Mouse (Mus musculus) mouse embryonic stem cell (cell line): ENCODE results near the gene Plppr5.

ENCODE experiments used
- in situ Hi-C, 2 experiments: fragments of 300-500 bp; cut with MboI; formaldehyde crosslinking; loops; 1 replicate in 1 of 2; 3 replicates in 1 of 2; pipeline ENCODE4 v1.14.3; 2019 to 2020; ENCODE audit warnings: low sequenced_read_pairs in 2 of 2, low pct_unique_long_range_greater_than_20kb in 1 of 2, mixed read lengths in 1 of 2; ENCODE audit not compliant: unreplicated experiment in 1 of 2

Gene Plppr5

DNA sequence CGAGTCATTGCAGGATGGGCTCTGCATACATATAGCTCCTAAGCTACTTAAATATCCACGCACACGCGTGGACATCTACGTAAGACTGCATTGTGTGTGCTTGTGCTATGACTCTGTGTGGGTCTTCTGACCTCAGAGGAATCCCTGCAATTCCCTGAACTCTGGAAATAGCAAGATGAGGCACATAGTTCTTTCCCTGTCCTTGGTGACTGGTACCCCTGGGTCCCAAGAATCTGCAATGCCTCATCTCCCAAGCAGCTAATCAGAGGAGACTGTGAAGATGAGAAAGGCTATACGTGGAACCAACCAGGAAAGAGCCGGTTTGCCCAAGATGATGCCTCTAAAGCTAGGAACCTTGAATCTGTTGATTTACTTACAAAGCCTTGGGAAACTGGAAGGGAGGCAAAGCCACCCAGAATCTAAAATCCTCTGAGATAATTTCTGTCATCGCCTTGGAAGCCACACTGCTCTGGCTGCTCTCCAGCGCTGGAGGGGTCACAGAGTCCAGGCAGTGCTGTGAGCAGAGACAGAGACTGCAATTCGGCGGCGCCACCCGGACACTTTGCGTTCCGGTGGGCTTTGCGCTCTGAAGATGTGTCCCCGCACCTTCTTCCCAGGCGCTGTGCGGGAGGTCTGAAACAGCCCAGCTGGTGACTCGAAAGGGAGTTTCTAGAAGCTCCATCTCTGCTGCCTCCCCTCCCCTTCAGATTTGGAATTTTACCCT, at the start of gene Plppr5:
Plppr5 (plus strand) TSS at position 308 of the 724 bp plus-strand sequence.
- in situ Hi-C loops, result no loop called here

DNA sequence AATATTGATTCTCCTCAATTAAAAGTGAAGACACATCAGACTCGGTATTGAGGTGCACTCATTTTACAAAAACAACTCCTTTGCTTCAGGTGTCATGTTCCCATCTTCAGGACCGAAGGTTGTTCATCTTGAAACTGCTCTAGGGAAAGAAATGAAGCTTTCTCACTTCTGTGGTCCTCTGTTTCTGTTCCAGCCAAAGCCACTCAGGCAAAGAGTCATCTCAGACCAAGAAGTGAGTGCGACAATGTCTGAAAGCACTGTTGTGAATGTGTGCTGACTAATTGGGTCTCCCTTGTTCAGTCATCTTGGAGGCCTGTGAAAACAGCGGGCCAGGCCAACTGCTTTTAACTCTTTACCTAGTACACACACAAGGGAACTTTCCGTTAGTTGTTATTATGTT, 24.7 kb upstream of the Plppr5 start:
- in situ Hi-C loops, result no loop called here

DNA sequence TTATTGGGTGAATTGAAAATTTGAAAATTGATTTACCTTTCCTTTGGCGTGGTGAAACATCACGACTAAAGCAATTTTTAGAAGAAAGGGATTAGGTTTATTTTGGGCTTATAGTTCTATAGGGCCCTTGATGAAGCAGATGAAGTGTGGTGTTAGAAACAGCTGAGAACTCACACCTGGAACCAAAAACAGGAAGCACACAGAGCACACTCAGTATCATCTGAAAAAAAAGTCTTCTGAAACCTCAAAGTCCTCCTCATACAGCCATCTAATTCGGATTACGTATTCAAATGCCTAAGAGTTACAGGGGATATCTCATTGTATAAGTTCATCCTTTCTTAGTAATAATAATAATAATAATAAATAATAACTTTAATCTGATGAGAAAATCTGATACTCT, 24.1 kb upstream of the Plppr5 start:
- in situ Hi-C loops, result no loop called here

DNA sequence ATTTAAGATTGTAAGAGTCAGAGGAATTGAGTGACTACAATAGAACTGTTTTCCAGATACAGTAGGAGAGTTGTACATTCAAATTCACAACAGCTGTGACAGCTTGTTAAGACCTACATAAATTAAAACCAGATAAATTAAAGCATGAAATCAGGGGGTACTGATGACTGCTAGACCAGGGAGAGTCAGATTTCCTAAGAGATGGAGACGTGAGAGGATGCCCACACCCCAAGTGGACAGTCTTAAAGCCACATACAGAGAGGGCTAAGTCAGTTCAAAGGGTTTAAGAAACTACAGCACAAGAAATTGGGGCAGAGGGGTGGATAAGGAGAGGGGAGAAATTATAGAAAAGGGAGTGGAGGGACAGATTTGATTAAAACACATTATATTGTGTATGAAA, 17.7 kb upstream of the Plppr5 start:
- in situ Hi-C loops, result no loop called here

DNA sequence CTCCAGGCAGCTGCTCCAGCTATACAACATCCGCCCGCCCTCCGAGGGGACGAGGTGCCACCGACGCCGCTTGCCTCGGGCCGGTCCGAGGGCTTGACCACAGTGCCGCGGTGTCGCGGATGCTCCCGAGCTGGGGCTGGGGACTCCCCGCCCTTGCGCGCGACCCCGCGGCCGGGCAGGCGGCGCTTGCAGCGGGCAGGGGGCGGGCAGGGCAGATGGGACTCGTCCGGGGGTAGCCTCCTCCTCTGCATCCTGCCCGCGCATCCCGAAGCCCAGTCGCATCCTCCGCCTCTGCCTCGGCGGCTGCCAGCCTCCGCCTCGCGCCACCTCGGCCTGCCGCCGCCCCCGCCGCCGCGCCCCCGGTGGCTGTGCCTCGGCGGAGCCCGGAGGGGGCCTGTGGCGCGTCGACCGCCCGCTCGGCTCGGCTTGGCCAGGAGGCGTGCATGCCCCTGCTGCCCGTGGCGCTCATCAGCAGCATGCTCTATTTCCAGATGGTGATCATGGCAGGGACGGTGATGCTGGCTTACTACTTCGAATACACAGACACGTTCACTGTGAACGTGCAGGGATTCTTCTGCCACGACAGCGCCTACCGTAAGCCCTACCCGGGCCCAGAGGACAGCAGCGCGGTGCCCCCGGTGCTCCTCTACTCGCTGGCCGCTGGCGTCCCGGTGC, 754 bp downstream of the Plppr5 start:
- in situ Hi-C loops, result no loop called here

DNA sequence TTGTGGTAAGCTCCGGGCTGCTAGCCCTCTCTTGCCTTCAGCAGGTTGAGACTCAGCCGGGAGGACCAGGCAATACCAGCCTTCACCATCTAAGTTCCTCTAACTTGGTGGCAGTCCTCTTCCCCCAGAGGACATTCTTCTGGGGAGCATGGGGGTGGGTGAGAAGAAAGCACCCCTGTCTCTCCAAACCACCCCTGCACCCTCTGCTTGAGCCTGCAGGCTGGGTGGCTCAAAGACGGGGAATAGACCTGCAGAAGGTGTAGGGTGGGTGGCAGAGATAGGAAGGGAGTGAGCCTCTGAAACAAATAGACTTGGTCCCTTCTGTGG, 1.3 kb downstream of the Plppr5 start:
- in situ Hi-C loops, result no loop called here

DNA sequence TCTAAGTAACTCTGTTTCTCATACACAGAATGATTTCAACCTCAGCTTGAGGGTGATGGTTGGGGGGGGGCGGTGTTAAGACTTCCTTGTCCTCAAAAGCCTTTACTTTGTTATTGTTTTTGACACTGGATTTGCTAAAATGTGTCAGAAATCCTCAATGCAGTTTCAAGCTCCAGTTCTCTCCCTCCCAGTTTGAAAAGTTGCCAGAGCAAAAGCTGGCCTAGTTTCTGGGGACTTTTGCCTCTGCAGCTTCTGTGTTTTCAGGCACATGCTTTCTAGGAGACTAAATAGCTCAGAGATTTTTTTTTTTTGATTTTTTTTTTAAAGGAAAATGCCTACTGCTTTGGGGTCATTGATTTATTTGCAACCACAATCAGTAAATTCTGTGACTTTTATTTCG, 2.7 kb downstream of the Plppr5 start:
- in situ Hi-C loops, result no loop called here

DNA sequence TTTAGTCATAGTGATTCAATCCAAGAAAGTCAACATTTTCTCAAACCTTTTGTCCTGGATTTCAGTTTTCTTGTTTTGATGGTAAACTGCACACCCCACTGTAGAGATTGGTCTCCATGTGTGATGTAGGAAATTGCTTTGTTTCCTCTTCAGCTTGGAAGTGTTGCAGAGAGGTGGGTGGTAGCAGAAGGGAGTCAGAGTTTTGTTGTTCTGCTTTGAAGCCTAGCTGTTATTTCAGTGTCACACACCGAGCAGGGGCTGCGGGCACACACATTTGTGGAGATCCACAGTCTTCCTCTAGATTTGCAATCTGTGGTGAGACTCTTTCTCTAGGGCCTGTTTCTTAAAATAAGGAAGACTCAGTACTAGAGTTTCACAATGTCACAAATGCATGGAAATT, 8.0 kb downstream of the Plppr5 start:
- in situ Hi-C loops, result no loop called here

DNA sequence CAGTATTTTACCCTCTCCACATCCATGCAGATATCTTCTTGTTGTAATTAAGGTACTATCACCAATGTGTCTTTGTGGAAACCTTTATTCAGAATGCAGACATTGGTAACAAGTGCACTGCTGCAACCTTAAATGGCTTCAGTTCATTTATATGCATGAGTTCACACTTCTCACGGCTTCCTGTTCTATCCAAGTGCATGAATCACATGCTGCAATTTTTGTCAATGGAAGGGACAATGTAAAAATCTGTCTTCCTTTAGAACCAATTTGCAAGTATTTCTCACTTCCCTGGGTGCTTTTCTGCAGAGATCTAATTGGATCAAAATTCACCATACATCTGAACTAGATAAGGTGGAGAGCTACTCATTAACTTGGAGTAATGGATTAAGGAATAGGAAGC, 27.8 kb downstream of the Plppr5 start:
- in situ Hi-C loops, result no loop called here

DNA sequence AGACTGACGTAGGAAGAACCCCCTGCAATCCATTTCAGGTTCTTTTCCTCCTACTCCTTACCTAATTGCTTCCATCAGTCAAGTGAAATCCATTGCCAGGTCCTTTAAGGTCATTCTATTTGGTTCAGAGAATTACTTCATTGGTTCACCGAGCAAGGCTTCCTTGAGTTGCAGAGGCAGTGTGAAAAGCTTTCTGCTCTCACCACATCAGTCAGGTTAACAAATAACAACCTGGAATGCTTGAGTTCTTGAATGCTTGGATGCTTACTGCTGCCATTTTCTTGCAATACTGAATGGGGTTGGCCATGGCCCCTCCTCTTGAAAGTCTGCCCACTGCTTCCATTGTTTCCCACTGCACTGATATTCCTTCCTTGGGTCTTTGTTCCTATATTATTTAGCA, 28.8 kb downstream of the Plppr5 start:
- in situ Hi-C loops, result no loop called here

DNA sequence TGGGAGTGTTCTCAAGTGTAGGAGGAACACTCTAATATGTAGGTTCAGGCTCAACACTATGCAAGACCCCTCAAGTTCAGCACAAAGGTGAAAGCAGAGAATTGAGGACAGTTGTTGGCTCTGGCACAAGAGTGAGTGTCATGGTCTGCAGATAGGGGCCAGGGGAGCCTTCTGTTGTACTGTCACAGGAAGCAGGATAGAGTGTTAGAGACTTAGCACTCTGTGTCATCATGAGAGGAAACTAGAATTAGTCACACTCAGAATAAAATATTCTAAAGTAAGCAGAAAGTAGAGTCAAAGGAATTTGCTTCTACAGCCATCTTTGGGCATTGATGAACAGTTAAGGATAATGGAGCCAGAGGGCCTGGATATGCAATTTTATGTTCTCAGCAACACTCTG, 31.7 kb downstream of the Plppr5 start:
- in situ Hi-C loops, result no loop called here

DNA sequence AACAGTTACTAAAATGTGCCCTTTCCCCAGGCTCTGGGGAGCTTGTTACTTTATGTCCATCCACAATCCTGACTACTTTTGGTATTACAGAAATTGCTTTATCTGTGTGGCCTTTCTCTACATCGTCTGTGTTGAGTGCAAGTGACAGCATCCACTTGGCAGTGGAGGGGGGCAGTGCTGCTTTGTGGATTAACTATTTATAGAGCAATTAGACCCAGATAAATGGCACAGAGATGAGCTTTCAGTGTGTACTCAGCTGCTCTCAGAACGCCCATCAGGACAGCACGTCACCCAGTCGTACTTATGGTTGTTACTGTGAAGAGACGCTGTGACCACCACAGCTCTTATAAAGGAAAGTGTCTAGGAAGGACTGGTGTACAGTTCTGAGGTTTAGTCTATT, 36.8 kb downstream of the Plppr5 start:
- in situ Hi-C loops, result no loop called here

DNA sequence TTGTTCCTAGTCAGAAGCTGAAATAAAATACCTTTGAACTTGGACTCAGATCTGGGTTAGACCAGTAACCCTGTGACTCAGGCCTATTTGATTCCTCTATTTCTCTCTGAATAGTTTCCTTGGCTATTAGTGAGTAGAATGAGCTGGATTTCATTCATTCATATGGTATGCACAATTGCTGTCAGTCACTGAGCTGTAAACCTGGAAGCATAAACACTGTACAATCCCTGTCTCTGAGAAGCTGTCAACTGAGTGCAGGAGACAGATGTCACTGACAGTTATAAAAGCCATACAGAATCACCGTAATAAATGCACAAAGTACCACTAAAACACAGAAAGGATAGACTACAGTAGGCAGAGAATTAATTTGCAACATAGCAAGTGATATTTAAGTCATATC, 40.2 kb downstream of the Plppr5 start:
- in situ Hi-C loops, result no loop called here

DNA sequence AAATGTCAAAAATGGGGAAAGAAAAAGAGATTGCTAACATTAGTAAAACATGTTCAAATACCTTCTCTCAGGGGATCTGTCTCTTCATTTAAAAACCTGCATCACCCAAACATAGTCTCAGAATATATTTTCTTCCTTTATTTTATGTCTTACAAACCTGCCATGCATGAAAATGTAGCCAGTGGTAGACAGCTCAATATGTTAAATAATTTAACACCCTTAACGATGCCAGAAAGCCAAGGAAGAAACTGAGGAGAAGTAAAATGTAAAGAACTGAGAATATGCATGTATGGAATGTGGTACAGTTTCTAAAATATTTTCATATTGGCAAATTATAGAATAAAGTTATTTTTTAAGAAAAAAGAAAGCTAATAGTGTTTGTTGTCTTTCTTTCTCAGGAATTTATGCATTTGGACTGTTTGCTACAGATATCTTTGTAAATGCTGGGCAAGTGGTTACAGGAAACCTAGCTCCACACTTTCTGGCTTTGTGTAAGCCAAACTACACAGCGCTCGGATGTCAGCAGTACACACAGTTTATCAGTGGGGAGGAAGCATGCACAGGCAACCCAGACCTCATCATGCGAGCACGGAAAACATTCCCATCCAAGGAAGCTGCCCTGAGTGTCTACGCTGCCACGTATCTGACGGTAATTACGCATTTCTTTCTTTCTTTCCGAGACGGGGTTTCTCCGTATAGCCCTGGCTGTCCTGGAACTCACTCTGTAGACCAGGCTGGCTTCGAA, 50.8 kb downstream of the Plppr5 start:
- in situ Hi-C loops, result no loop called here

DNA sequence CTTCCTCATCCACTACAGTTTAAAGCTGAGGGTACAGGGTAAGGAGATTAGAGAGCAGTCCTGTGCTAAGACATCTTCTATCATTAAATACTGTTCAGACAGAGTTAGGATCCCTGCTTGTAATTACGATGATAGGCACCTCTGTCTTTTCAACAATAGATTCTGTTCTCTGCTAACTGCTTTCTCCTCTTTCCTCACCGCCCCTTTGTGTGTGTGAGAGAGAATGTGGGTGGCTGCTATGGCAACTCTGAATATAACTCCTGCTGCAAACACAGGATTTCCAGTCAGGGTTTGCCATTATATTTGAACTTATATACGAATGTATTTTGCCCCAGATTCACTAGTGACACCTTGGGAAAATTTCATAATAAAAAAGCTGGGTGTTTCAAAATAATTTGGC, 54.2 kb downstream of the Plppr5 start:
- in situ Hi-C loops, result no loop called here

DNA sequence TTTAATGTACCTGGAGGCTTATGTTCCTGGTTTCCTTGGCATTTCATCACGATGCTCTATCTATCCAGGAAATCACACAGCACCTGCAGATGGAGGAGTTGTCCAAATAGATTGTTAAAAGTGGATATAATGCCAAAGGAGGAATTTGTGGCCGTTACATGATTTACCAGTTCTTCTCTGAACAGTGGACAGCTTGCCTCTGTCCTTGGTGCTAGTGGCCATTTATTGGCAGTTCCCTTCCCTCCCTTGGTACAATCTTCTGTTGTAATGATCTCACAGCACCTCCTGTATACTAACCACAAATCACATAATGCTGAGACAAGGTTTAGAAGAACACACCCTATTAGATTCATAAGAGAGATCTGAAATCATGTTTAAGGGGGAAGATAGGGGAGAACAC, 55.7 kb downstream of the Plppr5 start:
- in situ Hi-C loops, result no loop called here

DNA sequence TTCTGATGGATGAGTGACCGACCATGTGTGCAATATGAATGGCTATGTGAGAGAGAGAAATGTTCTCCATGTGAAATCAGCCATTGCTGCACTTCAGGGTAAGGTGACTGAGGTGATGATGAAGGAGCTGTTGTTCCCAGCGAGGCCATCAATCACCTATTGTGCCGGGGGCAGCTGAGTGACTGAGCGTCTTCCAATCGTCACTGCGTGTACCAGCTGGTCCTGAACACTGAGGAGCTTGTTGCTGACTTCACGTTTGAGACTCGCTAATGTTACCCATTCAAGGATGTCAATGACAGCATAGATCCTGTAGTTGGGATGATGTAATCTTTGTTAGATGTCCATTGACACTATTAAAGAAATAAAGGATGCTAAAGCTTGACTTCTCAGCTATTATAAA, 74.0 kb downstream of the Plppr5 start:
- in situ Hi-C loops, result no loop called here

DNA sequence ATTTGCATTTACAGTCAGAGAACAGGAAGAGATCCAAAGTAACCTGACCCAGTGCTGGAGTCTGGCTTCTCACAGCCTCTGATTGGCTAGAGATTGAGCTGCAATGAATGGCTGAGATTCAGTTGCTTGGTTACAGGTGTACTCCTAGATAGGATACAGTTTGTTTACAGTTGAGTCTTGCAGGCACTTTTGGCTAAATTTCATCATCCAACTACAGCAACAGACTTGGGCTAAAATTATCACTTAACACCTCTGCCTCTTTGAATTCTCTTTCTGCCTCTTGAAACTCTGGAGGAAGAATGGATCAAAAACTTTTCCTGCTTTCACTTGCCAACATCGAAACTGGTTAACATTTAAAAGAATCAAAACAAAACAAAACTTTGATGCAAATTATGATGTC, 89.7 kb downstream of the Plppr5 start:
- in situ Hi-C loops, result no loop called here

DNA sequence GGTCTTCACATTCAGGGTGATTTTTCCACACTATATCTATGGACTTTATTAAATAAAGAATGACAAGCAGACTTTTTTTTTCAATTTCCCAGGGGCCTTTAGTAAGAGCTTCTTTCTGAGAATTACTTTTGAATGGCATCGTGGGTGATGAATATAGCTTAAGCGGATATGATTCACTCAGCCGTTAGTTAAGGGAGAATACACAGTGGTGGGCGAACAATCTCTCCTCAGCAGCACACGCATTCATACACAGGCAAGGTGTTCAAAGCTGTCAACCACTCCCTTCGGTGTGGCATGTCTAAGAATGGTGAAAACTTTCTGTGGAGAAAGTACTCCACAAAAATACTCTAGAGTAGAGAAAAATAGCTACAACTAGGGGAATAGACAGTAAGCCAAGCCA, 104.6 kb downstream of the Plppr5 start:
- in situ Hi-C loops, result no loop called here

DNA sequence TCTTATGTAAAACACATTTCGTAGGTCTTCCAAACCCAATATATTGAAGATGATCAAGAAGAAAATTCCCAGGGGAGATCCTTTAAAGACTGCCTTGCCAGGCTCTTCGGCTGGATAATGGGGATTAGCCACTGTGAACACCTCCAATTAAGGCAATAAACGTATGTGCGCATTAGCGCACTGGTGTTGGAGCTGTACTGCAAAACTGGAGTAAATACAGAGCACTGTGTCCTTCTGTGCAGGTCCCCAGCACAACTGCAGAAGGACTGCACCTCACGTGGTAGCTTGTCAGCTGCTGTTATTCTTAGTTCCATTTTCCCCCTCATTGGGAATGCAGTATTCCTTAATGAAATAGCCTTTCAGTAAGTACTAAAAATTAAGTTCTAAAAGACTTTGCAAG, 110.0 kb downstream of the Plppr5 start:
- in situ Hi-C loops, result no loop called here
